Mouse (Mus musculus) limb, embryonic 12.5 days (tissue): ENCODE data around the gene Slc35a2. TPM values are rescaled to one million over a fixed set of nuclear protein-coding genes. Genes with fewer than 3 reads are reported as not detected.

Experiments used
- ATAC-seq: fragments of 200-750 bp; cut with Nextera tagmentation; 2 replicates; pipeline ENCODE4 v1.8.0; 2017; ENCODE audit warnings: low read depth, moderate TSS enrichment; ENCODE audit not compliant: insufficient number of reproducible peaks, insufficient read depth, low FRiP score, low TSS enrichment
- H3K27ac ChIP-seq: fragments of 300-500 bp; sonication (generic); 2 replicates; pipeline ENCODE4 v1.5.1; 2016; ENCODE audit warnings: mild to moderate bottlenecking, moderate library complexity
- H3K27me3 ChIP-seq: fragments of 300-500 bp; sonication (generic); 2 replicates; pipeline ENCODE4 v1.6.1; 2016; ENCODE audit warnings: mild to moderate bottlenecking, moderate library complexity
- H3K36me3 ChIP-seq: fragments of 300-500 bp; sonication (generic); 2 replicates; pipeline ENCODE4 v1.6.1; 2016; ENCODE audit warnings: mild to moderate bottlenecking, moderate library complexity
- H3K4me1 ChIP-seq: fragments of 300-500 bp; sonication (generic); replicated peaks from 2 replicates; pipeline ENCODE4 v1.6.1; 2016
- H3K4me2 ChIP-seq: fragments of 300-500 bp; sonication (generic); 2 replicates; pipeline ENCODE4 v1.6.1; 2016; ENCODE audit warnings: mild to moderate bottlenecking, moderate library complexity
- H3K4me3 ChIP-seq: fragments of 300-500 bp; sonication (generic); replicated peaks from 2 replicates; pipeline ENCODE4 v1.5.1; 2016; ENCODE audit warnings: mild to moderate bottlenecking
- H3K9ac ChIP-seq: fragments of 300-500 bp; sonication (generic); replicated peaks from 2 replicates; pipeline ENCODE4 v1.6.1; 2016; ENCODE audit warnings: mild to moderate bottlenecking, moderate library complexity
- H3K9me3 ChIP-seq: fragments of 300-500 bp; sonication (generic); 2 replicates; pipeline ENCODE4 v1.6.1; 2016; ENCODE audit warnings: mild to moderate bottlenecking, moderate library complexity
- WGBS: fragments of 180-500 bp; shearing (Covaris S2); methylation state at CpG from one replicate; pipeline ENCODE4 v1.1.7; 2016; 5-methylcytosine and 5-hydroxymethylcytosine counted together
- polyA plus RNA-seq: library from polyadenylated mRNA; unstranded; fragments of >200 nt; fragmentation: Nextera tagmentation; extraction: Ambion mirVana; gene quantifications from 2 replicates; pipeline ENCODE4 v1.2.1, GENCODE M21; 2016

Slc35a2 gene
- polyA plus RNA-seq, 1 experiment from 2014 or later = 30.8 TPM

DNA sequence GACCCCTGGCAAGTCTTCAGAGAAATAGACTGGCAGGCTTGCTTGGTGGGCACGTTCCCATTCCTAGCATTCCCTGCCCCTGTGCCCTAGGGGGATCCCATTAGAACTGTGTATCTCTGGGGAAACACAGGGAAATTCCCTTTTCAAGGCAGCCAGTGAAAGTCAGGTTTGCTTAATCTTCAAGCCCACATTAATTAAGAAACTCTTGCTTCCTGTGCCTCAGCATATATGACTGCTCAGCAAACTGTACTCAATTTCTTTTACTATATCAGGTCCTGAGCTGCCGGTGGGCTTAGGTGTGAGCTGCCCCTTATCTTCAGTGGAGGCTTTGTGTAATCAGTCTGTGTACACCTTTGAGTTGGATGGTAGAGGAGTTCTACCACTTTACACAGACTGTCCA, 18.0 kb upstream of the Slc35a2 start:
- Histone ChIP-seq H3K27me3 (no peaks in the 10 kb centered on the region), H3K4me1 (no peaks in the 10 kb centered on the region), H3K4me3 (no peak overlapping the region), H3K9me3 (no peaks in the 10 kb centered on the region), H3K27ac (no peak overlapping the region), H3K4me2 (no peak overlapping the region), H3K9ac (no peak overlapping the region), H3K36me3 (peaks cover 15% of the 10 kb centered on the region)
- WGBS = 76% methylated on average over 2 of the region's 2 CpGs
- no peak for ATAC-seq

DNA sequence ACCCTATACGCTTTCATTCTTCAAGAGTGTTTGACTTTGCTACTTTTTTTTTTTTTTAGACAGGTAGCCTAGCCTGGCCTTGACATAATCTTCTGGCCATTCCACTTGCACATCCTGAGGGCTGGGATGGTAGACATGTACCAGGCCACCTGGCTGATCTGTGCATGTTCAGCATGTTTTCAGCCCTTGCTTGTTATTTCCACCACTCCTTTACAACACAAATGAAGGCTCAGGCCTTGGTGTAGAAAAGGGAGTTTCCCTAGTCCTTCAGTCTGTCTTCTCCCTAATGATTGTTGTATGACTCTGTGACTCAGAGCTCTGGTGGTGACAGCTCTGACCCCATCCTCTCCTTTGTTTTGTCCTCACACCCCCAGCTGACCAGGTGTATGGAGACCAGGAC, 16.7 kb upstream of the Slc35a2 start:
- Histone ChIP-seq H3K4me2 (no peak overlapping the region), H3K4me3 (no peak overlapping the region), H3K27me3 (no peaks in the 10 kb centered on the region), H3K9me3 (no peaks in the 10 kb centered on the region), H3K4me1 (no peaks in the 10 kb centered on the region), H3K27ac (no peak overlapping the region), H3K9ac (no peak overlapping the region), H3K36me3 (peaks cover 20% of the 10 kb centered on the region)
- WGBS = 100% methylated on average over 1 of the region's 1 CpGs
- no peak for ATAC-seq

DNA sequence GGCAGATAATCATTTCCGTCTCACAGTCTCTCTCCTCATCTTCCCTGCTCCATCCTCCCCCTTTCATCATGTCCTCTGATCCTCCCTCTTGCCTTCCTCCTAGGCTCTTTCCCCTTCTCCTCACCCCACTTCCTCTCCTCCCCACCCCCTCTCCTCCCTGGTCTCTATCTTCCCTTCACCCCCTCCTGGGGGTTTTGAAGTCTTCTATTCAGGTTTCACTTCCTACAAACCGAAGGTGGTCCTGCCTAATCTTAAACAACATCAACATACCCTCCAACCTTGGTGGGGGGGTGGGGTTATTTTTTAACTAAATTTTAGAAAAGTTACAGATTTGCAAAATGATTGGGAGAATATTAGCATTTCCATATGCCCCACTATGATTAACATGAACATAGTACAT, 15.3 kb upstream of the Slc35a2 start:
- WGBS = 65% methylated on average over 2 of the region's 2 CpGs

DNA sequence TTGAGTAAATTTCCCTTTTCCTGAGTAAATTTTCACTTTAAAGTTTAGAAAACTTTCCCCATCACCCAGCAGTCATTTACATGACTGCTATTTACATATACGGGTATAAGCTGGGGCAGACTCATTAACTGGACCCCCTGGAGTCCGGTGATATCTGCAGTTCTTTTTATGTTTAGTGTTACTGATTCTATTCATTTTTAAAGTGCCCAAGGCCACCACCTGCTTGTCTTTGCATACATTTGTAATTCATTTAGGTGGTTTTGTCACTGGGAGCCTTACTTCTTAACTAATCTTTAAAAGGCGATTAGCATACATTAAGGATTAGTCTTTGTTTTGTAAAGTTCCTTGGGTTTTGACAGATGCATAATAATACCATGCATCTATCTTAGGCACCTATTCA, 14.0 kb upstream of the Slc35a2 start:
- WGBS = 57% methylated on average over 3 of the region's 3 CpGs

More for the DNA sequence above, 15.3 kb upstream of the Slc35a2 start:
- no peak for ATAC-seq
- H3K4me3 ChIP-seq = no peak overlapping the region
- H3K4me1 ChIP-seq = no peaks in the 10 kb centered on the region
- no peaks in the 10 kb centered on the region for H3K9me3 ChIP-seq
- H3K36me3 ChIP-seq = peaks cover 32% of the 10 kb centered on the region
- no peaks in the 10 kb centered on the region for H3K27me3 ChIP-seq
- no peak overlapping the region for H3K4me2 ChIP-seq
- H3K9ac ChIP-seq = no peak overlapping the region
- no peak overlapping the region for H3K27ac ChIP-seq

DNA sequence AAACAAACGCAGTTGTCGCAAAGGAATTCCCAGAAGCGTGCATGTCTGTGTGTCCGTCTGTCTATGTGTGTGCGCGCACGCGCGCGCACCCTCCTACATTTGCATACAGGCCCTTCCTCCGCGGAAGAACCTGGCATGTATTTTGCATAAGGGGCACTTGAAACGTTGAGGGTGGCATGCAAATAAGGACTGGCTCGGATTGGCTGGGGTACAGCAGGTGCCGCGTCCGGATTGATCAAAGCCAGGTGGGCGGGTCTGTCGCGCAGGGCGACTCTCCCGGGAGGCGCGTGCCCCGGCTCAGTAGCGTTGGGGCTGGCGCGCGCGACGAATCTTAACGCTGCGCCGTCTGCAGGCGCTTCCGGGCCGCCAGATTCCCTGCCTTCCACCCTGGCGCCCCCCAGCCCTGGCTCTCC, 5.8 kb upstream of the Slc35a2 start, which contains the start of gene Pim2:
Gene Pim2 (plus strand): TSS at position 256 of the 413 bp plus-strand sequence.
- ATAC-seq = peak; percentile 81; the same call in 1 of the 2 replicates
- Histone ChIP-seq H3K9ac (peak within 1 kb of the TSS; percentile 47), H3K4me2 (peak within 1 kb of the TSS; percentile 86), H3K27me3 (peaks cover 6% of the 10 kb centered on the region; the same call in 1 of the 2 replicates), H3K36me3 (peaks cover 8% of the 10 kb centered on the region; the same call in 1 of the 2 replicates), H3K4me3 (peak within 1 kb of the TSS; percentile 46), H3K27ac (no peak within 1 kb of the TSS), H3K9me3 (no peaks in the 10 kb centered on the region), H3K4me1 (peaks cover 6% of the 10 kb centered on the region; the same call in 1 of the 2 replicates)
- 12% methylated on average over 37 of the region's 38 CpGs for WGBS

More for the DNA sequence above, 14.0 kb upstream of the Slc35a2 start:
- ATAC-seq = no peak
- H3K4me3 ChIP-seq = no peak overlapping the region
- H3K4me1 ChIP-seq = no peaks in the 10 kb centered on the region
- no peak overlapping the region for H3K4me2 ChIP-seq
- H3K27me3 ChIP-seq = no peaks in the 10 kb centered on the region
- H3K36me3 ChIP-seq = peaks cover 35% of the 10 kb centered on the region
- H3K9ac ChIP-seq = no peak overlapping the region
- no peaks in the 10 kb centered on the region for H3K9me3 ChIP-seq
- H3K27ac ChIP-seq = no peak overlapping the region

DNA sequence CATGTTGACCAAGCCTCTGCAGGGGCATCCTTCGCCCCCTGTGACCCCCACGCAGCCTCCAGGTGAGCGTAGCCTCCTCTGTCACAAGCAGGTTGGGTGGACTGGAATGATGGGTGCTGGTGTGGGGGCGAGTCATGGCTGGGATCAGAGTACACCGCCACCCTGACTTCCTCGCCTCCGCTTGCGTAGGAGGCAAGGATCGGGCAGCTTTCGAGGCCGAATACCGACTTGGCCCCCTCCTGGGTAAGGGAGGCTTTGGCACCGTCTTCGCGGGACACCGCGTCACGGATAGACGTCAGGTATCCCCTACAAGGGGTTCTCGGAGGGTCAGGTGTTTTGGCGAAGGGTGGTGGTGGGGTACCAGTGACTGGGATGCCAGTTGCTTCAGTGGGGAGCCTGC, 5.3 kb upstream of the Slc35a2 start:
- H3K27me3 ChIP-seq = peaks cover 6% of the 10 kb centered on the region; the same call in 1 of the 2 replicates
- H3K9me3 ChIP-seq = no peaks in the 10 kb centered on the region
- no peak overlapping the region for H3K27ac ChIP-seq
- H3K9ac ChIP-seq = peak overlapping the region; percentile 47
- WGBS = 19% methylated on average over 21 of the region's 21 CpGs
- peak; percentile 48; the same call in 1 of the 2 replicates for ATAC-seq
- H3K4me2 ChIP-seq = peak overlapping the region; percentile 86
- peaks cover 3% of the 10 kb centered on the region; the same call in 1 of the 2 replicates for H3K36me3 ChIP-seq
- peaks cover 6% of the 10 kb centered on the region; the same call in 1 of the 2 replicates for H3K4me1 ChIP-seq
- peak overlapping the region; percentile 46 for H3K4me3 ChIP-seq

DNA sequence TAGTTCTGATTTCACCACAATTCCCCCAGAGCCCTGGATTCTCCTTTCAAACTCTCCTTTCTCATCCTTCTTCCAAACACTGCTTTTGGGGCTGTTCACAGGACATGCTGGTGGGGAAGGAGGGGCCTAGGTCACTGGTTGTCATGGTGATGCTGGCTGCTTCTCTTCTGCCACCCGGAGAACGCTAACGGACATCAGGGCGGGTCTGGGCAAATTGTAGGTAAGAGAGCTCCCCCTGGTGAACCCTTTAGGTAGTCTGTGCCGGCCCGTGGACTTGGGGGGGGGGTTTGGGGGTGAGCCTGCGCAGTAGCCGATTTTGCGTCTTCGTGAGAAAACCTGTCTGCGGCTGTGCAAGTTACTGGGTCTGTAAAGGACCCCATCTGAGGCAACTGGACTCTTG, 4.0 kb upstream of the Slc35a2 start:
- ATAC-seq = peak; percentile 29; the same call in 1 of the 2 replicates
- no peak overlapping the region for H3K4me3 ChIP-seq
- 19% methylated on average over 11 of the region's 11 CpGs for WGBS
- no peak overlapping the region for H3K27ac ChIP-seq
- no peak overlapping the region for H3K9ac ChIP-seq
- peaks cover 6% of the 10 kb centered on the region; the same call in 1 of the 2 replicates for H3K27me3 ChIP-seq
- peaks cover 6% of the 10 kb centered on the region for H3K4me1 ChIP-seq
- H3K9me3 ChIP-seq = no peaks in the 10 kb centered on the region
- H3K4me2 ChIP-seq = peak overlapping the region; percentile 42
- H3K36me3 ChIP-seq = no peaks in the 10 kb centered on the region; the same call in 1 of the 2 replicates

DNA sequence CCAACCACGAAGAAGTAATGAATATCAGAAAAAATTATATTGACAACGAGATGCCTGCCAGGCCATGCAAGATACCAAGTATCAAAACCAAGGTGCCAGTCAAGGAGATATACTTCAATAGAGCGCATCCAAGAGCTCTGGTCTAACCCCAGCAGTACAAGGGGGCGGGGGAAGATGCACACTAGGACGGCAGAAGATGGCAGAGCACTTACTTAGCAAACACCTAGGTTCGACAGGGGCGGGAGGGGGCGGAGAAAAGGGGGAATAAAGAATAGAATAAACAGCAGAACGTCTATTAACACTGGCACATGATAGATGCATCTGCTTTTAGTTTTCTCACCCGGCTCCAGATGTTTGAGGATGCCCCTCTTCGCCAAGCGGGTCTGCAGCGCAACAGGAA, 14.4 kb downstream of the Slc35a2 start:
- no peak for ATAC-seq
- H3K27ac ChIP-seq = no peak overlapping the region
- H3K4me3 ChIP-seq = peak overlapping the region; percentile 55
- 0 out of 2 replicates have a peak, but pooled peaks cover 4% of the 10 kb centered on the region for H3K4me1 ChIP-seq
- H3K4me2 ChIP-seq = peak overlapping the region; percentile 59
- peaks cover 16% of the 10 kb centered on the region for H3K36me3 ChIP-seq
- no peaks in the 10 kb centered on the region for H3K9me3 ChIP-seq
- peak overlapping the region; percentile 45; the same call in 1 of the 2 replicates for H3K9ac ChIP-seq
- 24% methylated on average over 13 of the region's 13 CpGs for WGBS
- no peaks in the 10 kb centered on the region for H3K27me3 ChIP-seq

DNA sequence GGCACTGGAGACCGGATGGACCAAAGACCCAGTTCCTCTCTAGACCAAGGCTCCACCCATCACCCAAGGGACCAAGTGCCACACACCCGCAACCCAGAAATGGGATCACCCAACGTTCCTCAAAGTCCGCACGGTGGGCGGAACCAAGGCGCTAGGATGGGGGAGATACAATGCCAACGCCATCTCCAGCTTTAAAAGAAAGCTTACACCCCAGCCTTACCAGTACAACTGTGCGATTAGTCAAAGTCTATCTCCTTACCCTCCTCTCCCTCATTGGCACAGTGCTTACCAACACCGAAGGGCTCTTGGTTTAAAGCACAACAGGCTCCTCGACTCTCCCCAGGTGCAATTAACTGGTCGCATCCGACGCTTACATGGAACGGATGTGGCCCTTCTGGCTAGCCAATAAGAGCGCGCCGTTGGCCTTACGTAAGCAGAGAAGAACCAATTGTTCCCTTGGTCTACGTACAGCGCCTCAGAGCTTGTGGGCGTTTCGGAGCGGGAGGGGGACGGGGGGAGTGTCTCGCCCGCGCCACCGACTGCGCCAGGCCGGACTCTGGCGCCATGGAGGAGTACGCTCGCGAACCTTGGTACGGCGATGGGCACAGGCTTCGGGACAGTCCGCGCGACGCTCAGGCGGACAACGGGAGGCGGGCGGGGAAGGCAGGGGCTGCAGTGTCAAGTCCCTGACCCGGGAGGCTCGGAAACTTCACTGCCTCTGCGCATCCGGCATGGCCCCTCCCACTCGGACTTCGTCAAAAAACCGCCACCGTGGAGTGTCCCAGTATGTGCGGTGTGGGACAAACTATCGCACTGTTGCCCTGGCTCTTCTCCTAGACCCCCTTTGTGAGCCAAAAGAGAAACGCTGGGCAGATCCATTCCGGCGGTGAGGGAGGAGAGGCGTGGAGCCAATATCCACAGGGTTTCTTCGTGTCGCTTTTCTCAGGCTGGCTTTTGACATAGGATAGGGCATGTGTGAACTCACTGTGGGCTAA, 15.3 kb downstream of the Slc35a2 start, which contains the start of the genes Pqbp1 and Timm17b:
Gene Pqbp1 (minus strand): TSS at position 390 of the 995 bp plus-strand sequence.
Gene Timm17b (plus strand): TSS at position 478 of the 995 bp plus-strand sequence.
- Histone ChIP-seq H3K4me2 (peak within 1 kb of the TSS; percentile 59), H3K36me3 (peaks cover 21% of the 10 kb centered on the region), H3K27me3 (no peaks in the 10 kb centered on the region), H3K9ac (peak within 1 kb of the TSS; percentile 60), H3K4me3 (peak within 1 kb of the TSS; percentile 55), H3K9me3 (no peaks in the 10 kb centered on the region), H3K4me1 (0 out of 2 replicates have a peak, but pooled peaks cover 4% of the 10 kb centered on the region), H3K27ac (peak within 1 kb of the TSS; percentile 82)
- ATAC-seq = peak; percentile 97
- WGBS = 14% methylated on average over 62 of the region's 62 CpGs

DNA sequence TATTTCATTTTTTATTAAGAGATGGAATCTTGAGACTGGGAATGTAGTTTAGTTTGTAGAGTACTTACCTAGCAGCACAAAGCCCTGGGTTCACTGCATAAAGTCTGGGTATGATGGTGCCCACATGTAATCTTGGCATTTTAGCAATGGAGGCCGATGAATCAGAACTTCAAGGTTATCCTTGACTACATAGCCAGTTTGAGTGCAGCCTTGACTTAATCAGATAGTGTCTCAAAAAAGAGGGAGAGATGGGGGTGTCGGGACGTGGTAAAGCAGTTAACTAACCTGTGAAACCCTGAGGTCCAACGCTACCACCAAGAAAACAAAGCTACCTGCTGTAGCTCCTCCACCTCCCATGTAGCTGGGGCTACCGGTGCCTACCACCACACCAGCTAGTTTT, 20.6 kb downstream of the Slc35a2 start:
- Histone ChIP-seq H3K27ac (no peak overlapping the region), H3K27me3 (no peaks in the 10 kb centered on the region), H3K9me3 (no peaks in the 10 kb centered on the region), H3K4me2 (no peak overlapping the region), H3K9ac (no peak overlapping the region), H3K36me3 (peaks cover 31% of the 10 kb centered on the region), H3K4me3 (no peak overlapping the region), H3K4me1 (no peaks in the 10 kb centered on the region)
- no peak for ATAC-seq
- WGBS = 90% methylated on average over 5 of the region's 5 CpGs

DNA sequence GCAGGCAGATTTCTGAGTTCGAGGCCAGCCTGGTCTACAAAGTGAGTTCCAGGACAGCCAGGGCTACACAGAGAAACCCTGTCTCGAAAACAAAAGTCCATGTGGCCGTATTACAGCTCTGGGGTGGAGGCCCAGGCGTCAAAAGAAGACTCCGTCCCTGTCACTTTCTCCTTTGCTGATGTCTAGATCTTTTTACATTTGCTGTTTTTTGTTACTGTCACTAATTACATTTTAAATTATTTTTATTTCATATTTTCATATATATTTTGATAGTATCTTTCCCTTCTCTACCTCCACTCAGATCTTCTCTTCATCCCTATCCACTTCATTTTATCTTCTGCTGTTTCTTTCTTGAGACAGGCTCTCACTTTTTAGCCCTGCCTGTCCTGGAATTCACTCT, 23.9 kb downstream of the Slc35a2 start, which contains the start of gene Gm10491:
Gene Gm10491 (minus strand): TSS at position 101 of the 400 bp plus-strand sequence.
- Histone ChIP-seq H3K4me3 (no peak within 1 kb of the TSS), H3K4me1 (no peaks in the 10 kb centered on the region), H3K9ac (no peak within 1 kb of the TSS), H3K4me2 (no peak within 1 kb of the TSS), H3K27ac (no peak within 1 kb of the TSS), H3K36me3 (peaks cover 31% of the 10 kb centered on the region), H3K9me3 (no peaks in the 10 kb centered on the region), H3K27me3 (no peaks in the 10 kb centered on the region)
- no peak for ATAC-seq
- WGBS = 92% methylated on average over 5 of the region's 5 CpGs
